8 mouse cellular contexts compared by ENCODE assay signal in genomic region chr19:6306586-6306985, GRCm38 (mm10). TPM values are rescaled to one million over a fixed set of nuclear protein-coding genes. Genes with fewer than 3 reads are reported as not detected.
A peak's percentile ranks its signal among the peaks of the same experiment; 100 is the strongest.
DNase-seq lines count a peak whose midpoint lies in the region; TF ChIP-seq lines count a peak whose summit lies in the region.

No protein-coding gene starts in this region.

- WGBS in embryonic facial prominence, embryonic 10.5 days = under 1% methylated on average over 33 of the region's 34 CpGs

- peaks cover 73% of the 10 kb centered on the region for H3K4me1 ChIP-seq in E14TG2a.4 (replicated peaks; ENCODE audit: low read depth, low read length)
- H3K4me1 ChIP-seq in embryonic facial prominence, embryonic 10.5 days = peaks cover 36% of the 10 kb centered on the region

- peak overlapping the region; percentile 88 for H3K27ac ChIP-seq in embryonic facial prominence, embryonic 10.5 days (replicated peaks)

- no peaks in the 10 kb centered on the region for H3K9me3 ChIP-seq in E14TG2a.4 (ENCODE audit: low read length)
- no peaks in the 10 kb centered on the region for H3K9me3 ChIP-seq in embryonic facial prominence, embryonic 10.5 days

- peak; percentile 89 for DNase-seq in adrenal gland, postnatal 10 days
- peak; percentile 87 for DNase-seq in embryonic facial prominence, embryonic 10.5 days (ENCODE audit: low spot score)
- DNase-seq in heart, adult 9 months (ENCODE audit: low spot score in 2 of 2) = peak; percentile 67 to 71
- peak; percentile 79 to 81 for DNase-seq in kidney, adult 8-10 months
- peak; percentile 93 for DNase-seq in lung, postnatal 10 days
- peak; percentile 41 for DNase-seq in ovary, postnatal 10 days (ENCODE audit: low spot score)
- DNase-seq in urinary bladder, adult 18-20 months (ENCODE audit: low spot score in 2 of 2) = peak; percentile 72 to 81

- TF ChIP-seq CTCF in E14TG2a.4 (conservative IDR thresholded peaks at IDR 0.05; ENCODE audit: low read length) = peak; percentile 55

- H3K36me3 ChIP-seq in E14TG2a.4 (ENCODE audit: insufficient read depth, low read length) = peaks cover 42% of the 10 kb centered on the region
- H3K36me3 ChIP-seq in embryonic facial prominence, embryonic 10.5 days (replicated peaks) = peaks cover 16% of the 10 kb centered on the region

- no peaks in the 10 kb centered on the region for H3K27me3 ChIP-seq in E14TG2a.4 (ENCODE audit: insufficient read depth, low read length)
- H3K27me3 ChIP-seq in embryonic facial prominence, embryonic 10.5 days (replicated peaks; ENCODE audit: low read depth, poor library complexity, severe bottlenecking) = no peaks in the 10 kb centered on the region

- H3K4me3 ChIP-seq in E14TG2a.4 (replicated peaks; ENCODE audit: low read length) = peak overlapping the region; percentile 84
- H3K4me3 ChIP-seq in embryonic facial prominence, embryonic 10.5 days = peak overlapping the region; percentile 85

RNA-seq across cellular contexts. Expression of gene Cdc42bpg, which starts 0.3 kb away (rescaled TPM):
- total RNA-seq in adrenal gland, postnatal 10 days (2021) = 10 to 100 TPM; 10.3 to 11.6 TPM
- polyA plus RNA-seq in embryonic facial prominence, embryonic 10.5 days (2016; fragmentation: Nextera tagmentation; extraction: Ambion mirVana) = 0.12 and 0.39 TPM in 2 replicates

RNA-seq across cellular contexts. Expression of gene Men1, which starts 28.2 kb away (rescaled TPM):
- 10 to 100 TPM; 37.1 to 38.7 TPM for total RNA-seq in adrenal gland, postnatal 10 days (2021)
- 122 and 130 TPM in 2 replicates for polyA plus RNA-seq in embryonic facial prominence, embryonic 10.5 days (2016; fragmentation: Nextera tagmentation; extraction: Ambion mirVana)

RNA-seq across cellular contexts. Expression of gene Ehd1, which starts 30.1 kb away (rescaled TPM):
- total RNA-seq in adrenal gland, postnatal 10 days (2021) = 100 to 1,000 TPM; 104 to 106 TPM
- polyA plus RNA-seq in embryonic facial prominence, embryonic 10.5 days (2016; fragmentation: Nextera tagmentation; extraction: Ambion mirVana) = 81.8 and 83.5 TPM in 2 replicates

RNA-seq across cellular contexts. Expression of gene Map4k2, which starts 34.3 kb away (rescaled TPM):
- 10 to 100 TPM; 35.9 to 54.6 TPM for total RNA-seq in adrenal gland, postnatal 10 days (2021)
- polyA plus RNA-seq in embryonic facial prominence, embryonic 10.5 days (2016; fragmentation: Nextera tagmentation; extraction: Ambion mirVana) = 11.0 and 14.0 TPM in 2 replicates

RNA-seq across cellular contexts. Expression of gene Sf1, which starts 56.9 kb away (rescaled TPM):
- 100 to 1,000 TPM; 166 to 186 TPM for total RNA-seq in adrenal gland, postnatal 10 days (2021)
- 185 and 205 TPM in 2 replicates for polyA plus RNA-seq in embryonic facial prominence, embryonic 10.5 days (2016; fragmentation: Nextera tagmentation; extraction: Ambion mirVana)

Comparison
In these comparisons a context has a peak if more than half of its experiments do, and no peak if none do; other contexts are left out.
1. Peak in every context shown above with its lines: DNase-seq, H3K4me3 ChIP-seq and H3K27ac ChIP-seq.
2. DNase-seq: peak in every context shown above with its lines; median percentile 93 in lung, postnatal 10 days; 89 in adrenal gland, postnatal 10 days; 87 in embryonic facial prominence, embryonic 10.5 days; 80 in kidney, adult 8-10 months; 76 in urinary bladder, adult 18-20 months; 69 in heart, adult 9 months; 41 in ovary, postnatal 10 days.